Mouse (Mus musculus) liver, adult 2 months (tissue): ENCODE data around the gene Plbd2.

Experiments used
- CTCF ChIP-seq: fragments of 200-500 bp; IDR thresholded peaks from 2 replicates; pipeline ENCODE4 v1.5.1; 2011; ENCODE audit warnings: low read depth, low read length, control low read depth
- POLR2A ChIP-seq: fragments of 200-500 bp; IDR thresholded peaks from 2 replicates; pipeline ENCODE4 v1.6.1; 2011; ENCODE audit warnings: low read length, control low read depth; ENCODE audit not compliant: insufficient read depth; ENCODE audit errors: extremely low read depth

GRCm38 (mm10) chr5:120536632-120537031 is 33.2 kb upstream of the Plbd2 start:
- TF ChIP-seq CTCF (no peak), POLR2A (no peak)
